Mouse (Mus musculus) CD4-positive naive resting alpha-beta T cell, adult 57 days (primary cell): Measurements from ENCODE around the gene Tbp. TPM values are rescaled to one million over a fixed set of nuclear protein-coding genes. Genes with fewer than 3 reads are reported as not detected.

Source experiments
- total RNA-seq: library from RNA; stranded (reverse); gene quantifications from one replicate; pipeline ENCODE4 v1.2.4, GENCODE M21; 2023

Tbp gene
- 49.7 TPM for total RNA-seq

GRCm38 (mm10) chr17:15499656-15500394, at the start of gene Tbp, which contains the start of gene Psmb1:
TSS of gene Tbp (plus strand) at chr17:15499888.
TSS of gene Psmb1 (minus strand) at chr17:15499751.

DNA sequence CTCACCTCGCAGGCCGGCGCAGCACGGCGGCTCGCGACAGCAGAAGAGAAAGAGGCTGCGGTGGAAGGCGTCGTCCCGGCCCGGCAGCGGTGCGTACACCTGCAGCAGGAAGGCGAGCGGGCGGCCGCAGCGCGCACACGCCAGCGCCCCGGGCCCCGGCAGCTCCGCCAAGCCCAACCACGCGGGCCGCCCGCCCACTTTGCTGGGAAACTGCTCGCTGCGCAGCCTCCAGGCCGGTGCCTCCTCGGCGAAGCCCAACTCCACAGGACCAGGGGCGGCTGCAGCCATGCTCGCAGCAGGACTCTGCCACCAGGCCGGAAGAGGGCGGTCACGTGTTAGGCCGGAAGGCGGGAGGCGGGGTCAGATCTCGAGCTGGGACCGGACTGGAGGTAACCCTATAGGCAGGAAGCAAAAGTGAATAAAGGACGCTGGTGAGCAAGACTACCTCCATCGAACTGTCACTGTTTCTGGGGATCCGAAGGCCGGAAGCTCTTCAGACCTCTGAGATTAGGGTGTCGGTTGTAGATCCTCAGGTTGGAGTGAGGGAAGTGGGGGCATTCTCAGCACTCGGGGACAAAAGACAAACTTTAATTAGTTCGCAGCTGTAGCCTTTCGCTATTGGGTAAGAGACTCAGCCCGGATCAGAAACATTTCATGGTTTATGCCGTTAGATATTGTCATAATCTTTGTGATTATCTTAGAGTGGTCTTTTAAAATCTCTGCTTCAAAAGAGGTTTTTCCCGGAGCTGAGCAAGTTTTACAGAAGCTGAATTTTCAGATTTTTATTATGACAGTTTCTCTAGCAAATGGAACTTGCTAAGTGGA, 27.5 kb downstream of the Tbp start, which contains the start of gene Pdcd2:
Gene Pdcd2, minus strand, starts transcription at position 316 of the 825 bp plus-strand sequence.

DNA sequence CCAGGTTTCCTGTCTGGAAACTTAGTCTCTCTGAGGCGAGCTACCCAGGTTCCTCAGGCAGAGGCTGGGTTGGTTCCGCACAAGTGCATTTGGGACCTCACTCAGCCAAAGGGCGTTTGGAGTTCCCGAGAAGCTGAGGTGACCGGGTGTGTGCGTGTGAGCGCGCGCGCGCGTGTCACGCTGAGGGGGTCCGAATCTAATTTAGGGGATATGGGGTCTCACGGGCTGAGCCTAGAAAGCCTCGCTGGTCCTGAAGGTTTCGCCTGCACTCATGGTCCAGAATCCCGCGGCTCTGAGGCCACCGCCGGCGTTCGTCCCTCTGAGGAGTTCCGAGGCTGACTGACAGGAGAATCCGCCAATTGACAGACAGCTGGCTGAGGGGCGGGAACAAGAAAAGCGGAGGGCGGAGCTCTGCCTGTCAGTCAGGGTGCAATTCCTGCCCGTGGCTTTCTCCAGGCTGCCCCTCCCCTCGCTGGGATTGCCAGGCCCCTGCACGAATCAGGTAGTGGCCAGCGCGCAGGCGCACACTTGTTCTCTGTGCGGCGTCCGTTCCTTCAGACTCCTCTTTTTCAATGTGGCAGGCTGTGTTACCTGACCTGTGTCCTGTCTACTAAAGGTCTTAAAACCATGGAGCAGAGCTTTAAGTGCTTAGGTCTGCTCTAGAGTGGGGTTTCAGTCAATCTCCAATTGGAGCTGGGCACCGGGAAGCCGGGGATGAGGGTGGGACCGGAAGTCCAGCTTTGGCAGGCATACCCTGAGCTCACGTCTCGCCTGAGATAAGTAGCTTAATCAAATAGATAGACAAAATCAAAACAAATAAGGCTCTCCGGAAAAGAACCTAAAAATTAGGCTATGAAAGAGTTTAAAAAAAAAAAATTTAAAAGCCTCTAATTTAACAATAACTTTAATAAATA, 64.6 kb downstream of the Tbp start, which contains the start of gene Prdm9:
Gene Prdm9, minus strand, starts transcription at position 341 of the 914 bp plus-strand sequence.

Other genes starting within 250 kb of the Tbp start
- gene Dll1, start 123.0 kb upstream of the Tbp start, total RNA-seq, result 0.80 TPM
- 36.1 TPM for gene Fam120b, start 103.7 kb upstream of the Tbp start, total RNA-seq
- 124 TPM for gene Psmb1, start 137 bp upstream of the Tbp start, total RNA-seq
- 49.3 TPM for gene Pdcd2, start 27.4 kb downstream of the Tbp start, total RNA-seq
- 10.5 TPM for gene Prdm9, start 64.5 kb downstream of the Tbp start, total RNA-seq
- 135 TPM for gene Chd1, start 205.1 kb downstream of the Tbp start, total RNA-seq